Mouse (Mus musculus) cerebellum, adult 18-20 months (tissue): ENCODE data around the gene Mettl13.
A peak's percentile ranks its signal among the peaks of the same experiment; 100 is the strongest.

Experiments used
- DNase-seq, 2 experiments: peaks; one replicate each; pipeline ENCODE4 v3.0.0; 2021

Mettl13 gene

DNA sequence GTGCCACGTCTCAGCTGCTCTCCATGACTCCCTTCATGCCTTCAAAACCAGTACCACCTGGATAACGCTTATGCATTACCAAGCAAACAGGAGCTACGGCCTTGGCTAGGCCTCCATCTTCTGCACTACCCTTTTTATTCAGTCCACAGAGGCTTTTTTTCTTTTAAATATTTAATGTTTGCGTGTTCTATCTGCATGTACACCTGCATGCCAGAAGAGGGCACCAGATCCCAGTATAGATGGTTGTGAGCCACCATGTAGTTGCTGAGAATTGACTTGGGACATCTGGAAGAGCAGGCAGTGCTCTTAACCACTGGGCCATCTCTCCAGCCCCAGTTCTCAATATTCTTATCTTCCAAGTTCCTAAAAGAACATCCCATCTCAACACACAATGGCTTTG, 16.8 kb downstream of the Mettl13 start:
- DNase-seq, result no peak

DNA sequence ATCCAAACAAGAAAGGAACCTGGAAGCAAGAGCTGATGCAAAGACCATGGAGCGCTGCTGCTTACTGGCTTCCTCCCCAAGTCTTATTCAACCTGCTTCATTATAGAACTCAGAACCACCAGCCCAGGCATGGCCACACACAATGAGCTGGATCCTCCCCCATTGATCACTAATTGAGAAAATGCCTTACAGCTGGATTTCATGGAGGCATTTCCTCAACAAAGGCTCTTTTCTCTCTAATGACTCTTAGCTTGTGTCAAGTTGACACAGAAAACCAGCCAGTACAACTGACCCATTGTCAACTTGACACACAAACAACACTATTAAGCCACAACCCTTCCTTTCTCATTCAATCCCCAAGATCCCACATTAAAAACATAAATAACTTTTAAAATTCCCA, 17.7 kb downstream of the Mettl13 start:
- no peak for DNase-seq

DNA sequence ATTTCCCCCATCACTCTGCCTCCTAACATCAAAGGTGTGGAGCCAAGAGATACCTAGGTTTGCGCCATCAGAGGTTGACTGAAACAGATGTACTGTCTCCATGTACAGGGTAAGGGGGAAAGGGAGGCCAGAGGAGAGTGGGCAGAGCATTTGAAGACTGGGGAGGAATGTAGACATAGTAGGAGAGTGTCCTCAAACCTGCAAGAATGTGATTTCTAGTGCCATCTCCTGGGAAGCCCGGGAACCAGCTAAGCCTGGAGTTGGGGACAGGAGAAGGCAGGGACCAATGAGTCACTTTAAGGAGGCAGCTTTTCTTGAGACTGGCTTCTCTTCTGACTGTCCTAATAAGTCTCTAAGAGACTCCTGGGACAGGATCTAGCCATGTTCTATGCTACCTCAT, 18.7 kb downstream of the Mettl13 start:
- DNase-seq, result peak; percentile 25 to 33

DNA sequence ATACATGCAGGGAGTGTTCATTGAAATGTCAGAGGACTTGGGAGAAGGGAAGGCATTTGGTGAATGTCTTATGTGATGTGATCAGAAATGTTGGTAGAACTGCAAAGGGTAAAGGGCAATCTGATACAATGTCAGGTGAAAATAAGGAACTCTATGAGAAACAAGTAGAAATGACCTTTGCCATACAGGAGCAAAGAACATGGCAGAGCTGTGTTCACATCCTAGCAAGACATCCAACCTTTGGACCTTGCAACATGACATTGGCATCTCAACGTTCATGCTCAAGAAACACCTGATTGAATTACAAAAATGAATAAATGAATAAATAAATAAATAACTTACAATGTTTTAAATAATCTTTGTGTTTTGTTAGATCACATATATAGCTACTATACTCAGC, 33.2 kb downstream of the Mettl13 start:
- DNase-seq, result no peak

DNA sequence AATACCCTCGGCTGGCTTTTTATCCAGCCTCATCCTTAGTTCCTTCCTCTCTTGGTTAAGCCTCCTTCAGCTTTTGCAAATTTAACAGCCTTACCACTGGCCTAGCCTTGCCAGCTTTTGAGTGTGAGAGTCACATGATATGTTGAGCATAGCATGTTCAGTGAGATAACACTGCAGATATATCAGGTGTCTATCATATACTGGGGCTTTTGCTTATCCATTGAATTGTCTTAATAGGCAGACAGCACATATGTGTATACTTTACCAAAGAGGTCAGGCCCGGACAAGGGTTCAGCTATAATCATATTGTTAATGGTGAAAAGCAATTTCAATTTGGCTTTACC, 38.4 kb downstream of the Mettl13 start:
- no peak for DNase-seq

DNA sequence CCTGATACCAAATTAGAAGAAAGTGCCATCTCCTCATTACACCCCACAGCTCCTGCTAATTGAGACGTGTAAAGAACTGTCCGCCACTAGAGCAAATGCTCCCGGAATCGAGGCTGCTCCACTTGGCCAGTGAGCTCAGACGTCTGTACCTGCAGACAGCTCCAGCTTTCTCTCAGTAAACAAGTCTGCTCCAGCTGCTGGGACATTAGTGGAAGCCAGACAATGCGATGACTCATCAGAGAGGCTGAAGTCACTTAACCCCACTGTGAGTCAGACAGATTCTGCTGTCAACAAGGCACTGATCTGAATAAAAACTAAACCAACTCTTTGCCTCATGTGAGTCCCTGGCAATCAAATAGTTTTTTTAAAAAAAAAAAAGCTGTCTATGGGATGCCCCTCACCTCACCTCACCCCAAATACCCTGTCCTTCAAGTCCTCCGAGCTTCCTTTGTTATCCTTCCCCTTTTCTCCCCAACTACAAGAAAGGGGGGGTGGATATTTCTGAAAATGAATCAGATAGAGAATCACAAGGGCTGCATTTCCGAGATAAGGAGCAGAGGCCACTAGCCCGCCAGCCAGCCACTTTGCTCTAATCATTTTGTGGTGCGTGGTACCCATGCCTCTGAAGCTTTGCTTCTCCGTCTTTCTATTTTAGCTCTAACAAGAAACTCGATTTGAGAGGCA, 38.9 kb downstream of the Mettl13 start:
- no peak for DNase-seq

DNA sequence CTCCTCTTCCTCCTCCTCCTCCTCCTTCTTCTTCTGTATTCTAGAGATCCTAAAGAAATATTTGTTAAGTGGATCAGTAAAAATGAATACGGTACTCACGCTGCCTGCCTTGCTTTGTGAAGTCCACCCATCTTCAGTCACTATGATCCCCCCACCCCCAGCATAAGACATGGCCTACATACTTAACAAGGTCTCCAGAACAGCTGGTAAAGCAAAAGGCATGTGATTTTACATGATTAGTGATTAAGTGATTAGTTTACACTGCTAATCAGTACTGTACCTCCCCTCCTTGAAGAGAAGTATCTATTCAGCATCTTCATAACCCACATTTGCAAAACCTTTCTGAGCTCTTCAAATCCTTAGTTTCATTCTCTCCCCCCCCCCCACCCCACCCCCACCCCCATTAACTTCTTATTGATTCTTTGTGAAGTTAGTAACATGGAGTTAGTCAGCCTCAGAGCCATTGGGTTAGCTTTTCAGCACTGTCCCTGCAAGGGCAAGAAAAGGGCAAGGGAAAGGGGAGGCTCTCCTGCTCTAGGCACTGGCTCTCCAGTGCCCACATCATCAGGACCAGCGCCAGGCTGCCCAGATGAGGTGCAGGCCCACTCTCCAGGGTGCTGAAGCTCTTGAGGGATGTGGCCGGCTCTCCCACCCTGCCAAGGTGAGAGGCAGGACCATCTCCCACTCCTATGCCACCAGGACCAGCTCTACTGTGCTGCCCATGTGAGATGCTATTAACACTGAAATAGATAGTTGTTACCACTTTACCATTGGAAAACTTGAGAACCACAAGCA, 39.9 kb downstream of the Mettl13 start:
- DNase-seq, result no peak

DNA sequence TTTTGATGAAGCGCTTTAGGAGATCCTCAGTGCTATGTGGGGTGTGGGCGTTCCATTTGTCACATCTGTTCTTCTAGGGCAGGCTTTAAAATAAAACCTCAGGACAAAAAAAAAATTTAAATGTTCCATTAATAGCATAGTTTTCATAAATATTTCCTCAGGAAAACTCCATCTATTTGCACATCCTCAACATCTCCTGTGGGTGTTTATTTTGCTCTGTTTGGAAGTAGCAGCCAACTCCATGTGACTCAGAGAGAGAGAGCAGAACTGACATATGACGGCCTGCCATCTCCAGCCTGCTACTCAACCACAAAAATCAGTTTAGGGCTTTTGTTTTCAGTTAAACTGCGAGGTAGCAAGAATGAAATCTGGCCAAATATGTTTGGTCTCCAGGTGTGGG, 41.8 kb downstream of the Mettl13 start:
- no peak for DNase-seq

DNA sequence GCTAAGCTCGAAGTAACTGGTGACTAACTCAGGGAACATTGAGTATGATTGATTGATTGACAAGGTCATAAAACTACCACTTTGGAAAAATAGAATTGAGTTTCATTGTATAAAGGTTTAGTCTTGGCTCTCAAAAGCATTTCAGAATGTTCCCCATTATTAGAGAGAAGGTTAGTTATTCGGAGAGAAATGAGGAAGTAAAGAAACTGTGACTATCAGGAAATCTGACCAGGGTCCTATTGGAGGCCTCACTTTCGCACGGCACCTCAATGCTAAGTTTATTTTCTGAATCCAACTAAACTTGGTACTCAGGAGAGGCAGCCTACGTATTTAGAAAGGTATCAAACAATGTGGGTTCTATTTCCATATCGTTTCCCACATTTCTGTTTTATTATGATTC, 42.7 kb downstream of the Mettl13 start:
- no peak for DNase-seq
